Mouse (Mus musculus) thymus, adult 2 months (tissue): ENCODE data around the gene Pih1d1. TPM values are rescaled to one million over a fixed set of nuclear protein-coding genes. Genes with fewer than 3 reads are reported as not detected.
"Not testable (repeated sequence)": the region's sequence is repeated elsewhere in the genome, so short reads cannot be mapped to it uniquely, and the experiment has no call there.

Source experiments
- DNase-seq: peaks from one replicate; pipeline ENCODE4 v3.0.0; 2021
- H3K27ac ChIP-seq: fragments of 200-500 bp; 2 replicates; pipeline ENCODE4 v1.5.1; 2012; ENCODE audit warnings: low read length, control low read depth; ENCODE audit not compliant: control insufficient read depth, insufficient read depth
- H3K27me3 ChIP-seq: fragments of 200-500 bp; 2 replicates; pipeline ENCODE4 v1.6.1; 2012; ENCODE audit warnings: mild to moderate bottlenecking, low read length, moderate library complexity, mixed read lengths; ENCODE audit not compliant: control insufficient read depth, insufficient read depth
- H3K36me3 ChIP-seq: fragments of 200-500 bp; 2 replicates; pipeline ENCODE4 v1.6.1; 2012; ENCODE audit warnings: mild to moderate bottlenecking, low read length, moderate library complexity; ENCODE audit not compliant: control insufficient read depth, insufficient read depth
- H3K4me1 ChIP-seq: fragments of 200-500 bp; replicated peaks from 2 replicates; pipeline ENCODE4 v1.6.1; 2012; ENCODE audit warnings: low read length; ENCODE audit not compliant: control insufficient read depth, insufficient read depth
- H3K4me3 ChIP-seq: fragments of 200-500 bp; 2 replicates; pipeline ENCODE4 v1.5.1; 2012; ENCODE audit warnings: mild to moderate bottlenecking, low read length, control low read depth, moderate library complexity; ENCODE audit not compliant: control insufficient read depth, insufficient read depth
- CTCF ChIP-seq: fragments of 200-500 bp; IDR thresholded peaks from 2 replicates; pipeline ENCODE4 v1.5.1; 2012; ENCODE audit warnings: mild to moderate bottlenecking, control low read depth, low read length, moderate library complexity, borderline replicate concordance; ENCODE audit not compliant: control insufficient read depth, poor library complexity, insufficient read depth; ENCODE audit errors: extremely low read depth
- POLR2A ChIP-seq: fragments of 200-500 bp; IDR thresholded peaks from 2 replicates; pipeline ENCODE4 v1.6.1; 2012; ENCODE audit warnings: mild to moderate bottlenecking, low read length, control low read depth, moderate library complexity; ENCODE audit not compliant: control insufficient read depth, poor library complexity, insufficient read depth; ENCODE audit errors: extremely low read depth
- WGBS: fragments of 180-500 bp; shearing (Covaris S2); methylation state at CpG from one replicate; pipeline ENCODE4 v1.1.7; 2018; 5-methylcytosine and 5-hydroxymethylcytosine counted together
- polyA plus RNA-seq: library from polyadenylated mRNA; depleted of rRNA; stranded (reverse); fragments of >200 nt; gene quantifications from 2 replicates; pipeline ENCODE4 v1.2.3, GENCODE M21; 2012

Gene Pih1d1
- polyA plus RNA-seq, 1 experiment: 78.7 TPM

GRCm38 (mm10) chr7:45172974-45173373, 18.9 kb downstream of the Pih1d1 start:
- Histone ChIP-seq H3K36me3 (no peaks in the 10 kb centered on the region), H3K27ac (no peak overlapping the region), H3K4me1 (no peaks in the 10 kb centered on the region), H3K27me3 (peaks cover 32% of the 10 kb centered on the region), H3K4me3 (no peak overlapping the region)
- peak; percentile 42 for DNase-seq
- no peak for TF ChIP-seq POLR2A
- peak; percentile 49; the same call in 1 of the 2 replicates for TF ChIP-seq CTCF
- 58% methylated on average over 7 of the region's 7 CpGs for WGBS

DNA sequence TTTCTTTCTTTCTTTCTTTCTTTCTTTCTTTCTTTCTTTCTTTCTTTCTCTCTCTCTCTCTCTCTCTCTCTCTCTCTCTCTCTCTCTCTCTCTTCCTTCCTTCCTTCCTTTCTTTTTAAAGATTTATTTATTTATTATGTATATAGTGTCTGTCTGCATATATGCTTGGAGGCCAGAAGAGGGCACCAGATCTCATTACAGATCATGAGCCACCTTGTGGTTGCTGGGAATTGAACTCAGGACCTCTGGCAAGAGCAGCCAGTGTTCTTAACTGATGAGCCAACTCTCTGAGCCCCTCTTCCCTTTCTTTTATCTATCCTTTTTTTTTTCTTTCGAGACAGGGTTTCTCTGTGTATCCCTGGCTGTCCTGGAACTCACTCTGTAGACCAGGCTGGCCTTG, 19.7 kb downstream of the Pih1d1 start:
- H3K27ac ChIP-seq, H3K36me3 ChIP-seq, H3K4me1 ChIP-seq, H3K4me3 ChIP-seq, DNase-seq: not testable (repeated sequence)
- peaks cover 27% of the 10 kb centered on the region for H3K27me3 ChIP-seq
- 55% methylated on average over 1 of the region's 1 CpGs for WGBS

DNA sequence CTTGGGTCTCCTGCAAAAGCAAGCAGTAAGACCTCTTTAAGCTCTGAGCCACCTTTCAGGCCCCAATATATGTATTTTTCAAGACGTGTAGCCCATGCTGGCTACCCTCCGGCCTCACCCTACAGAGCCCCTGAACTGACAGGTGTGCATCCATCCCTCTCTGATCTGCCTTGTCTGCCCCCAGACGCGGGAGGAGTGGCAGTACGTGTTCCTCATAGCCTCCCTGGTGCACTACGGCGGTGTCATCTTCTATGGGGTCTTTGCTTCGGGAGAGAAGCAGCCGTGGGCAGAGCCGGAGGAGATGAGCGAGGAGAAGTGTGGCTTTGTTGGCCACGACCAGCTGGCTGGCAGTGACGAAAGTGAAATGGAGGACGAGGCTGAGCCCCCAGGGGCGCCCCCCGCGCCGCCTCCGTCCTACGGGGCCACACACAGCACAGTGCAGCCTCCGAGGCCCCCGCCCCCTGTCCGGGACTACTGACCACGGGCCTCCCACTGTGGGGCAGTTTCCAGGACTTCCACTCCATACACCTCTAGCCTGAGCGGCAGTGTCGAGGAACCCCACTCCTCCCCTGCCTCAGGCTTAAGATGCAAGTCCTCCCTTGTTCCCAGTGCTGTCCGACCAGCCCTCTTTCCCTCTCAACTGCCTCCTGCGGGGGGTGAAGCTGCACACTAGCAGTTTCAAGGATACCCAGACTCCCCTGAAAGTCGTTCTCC, 20.6 kb downstream of the Pih1d1 start:
- DNase-seq: no peak
- H3K36me3 ChIP-seq: no peaks in the 10 kb centered on the region
- H3K27ac ChIP-seq: no peak overlapping the region
- H3K4me3 ChIP-seq: no peak overlapping the region
- WGBS: 4% methylated on average over 28 of the region's 29 CpGs
- TF ChIP-seq POLR2A (no peak), CTCF (no peak)
- H3K27me3 ChIP-seq: peaks cover 27% of the 10 kb centered on the region
- no peaks in the 10 kb centered on the region for H3K4me1 ChIP-seq

GRCm38 (mm10) chr7:45175398-45175797, 21.3 kb downstream of the Pih1d1 start:
- H3K27me3 ChIP-seq: peaks cover 31% of the 10 kb centered on the region
- no peaks in the 10 kb centered on the region for H3K4me1 ChIP-seq
- WGBS: under 1% methylated on average over 13 of the region's 13 CpGs

DNA sequence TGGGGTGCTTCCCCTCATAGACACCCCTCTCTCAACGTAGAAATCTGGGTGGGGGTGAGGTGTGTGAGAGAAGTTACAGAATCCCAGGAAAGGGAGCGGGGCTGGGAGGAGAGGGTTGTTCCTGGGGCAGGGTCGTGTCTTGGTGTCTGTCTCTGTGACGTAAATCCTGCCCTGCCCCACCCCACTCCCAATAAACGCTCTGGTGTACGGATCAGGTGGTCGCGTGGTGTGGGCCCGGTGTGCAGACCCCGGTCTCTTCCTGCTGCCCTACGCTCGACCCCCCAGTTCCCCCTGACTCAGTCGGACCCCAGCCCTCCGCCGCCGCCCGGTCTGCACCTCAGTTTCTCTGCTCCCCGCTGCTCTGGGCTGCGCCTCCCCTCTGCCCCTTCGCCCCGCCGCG, 21.8 kb downstream of the Pih1d1 start:
- no peak overlapping the region for H3K4me3 ChIP-seq
- no peaks in the 10 kb centered on the region for H3K36me3 ChIP-seq
- WGBS: 11% methylated on average over 23 of the region's 23 CpGs
- H3K4me1 ChIP-seq: no peaks in the 10 kb centered on the region
- DNase-seq: no peak
- H3K27ac ChIP-seq: no peak overlapping the region
- TF ChIP-seq CTCF: no peak
- TF ChIP-seq POLR2A: no peak
- H3K27me3 ChIP-seq: peaks cover 35% of the 10 kb centered on the region

More at GRCm38 (mm10) chr7:45175398-45175797, 21.3 kb downstream of the Pih1d1 start:
- H3K27ac ChIP-seq: no peak overlapping the region
- TF ChIP-seq CTCF (no peak), POLR2A (no peak)
- no peaks in the 10 kb centered on the region for H3K36me3 ChIP-seq
- DNase-seq: no peak
- H3K4me3 ChIP-seq: no peak overlapping the region

DNA sequence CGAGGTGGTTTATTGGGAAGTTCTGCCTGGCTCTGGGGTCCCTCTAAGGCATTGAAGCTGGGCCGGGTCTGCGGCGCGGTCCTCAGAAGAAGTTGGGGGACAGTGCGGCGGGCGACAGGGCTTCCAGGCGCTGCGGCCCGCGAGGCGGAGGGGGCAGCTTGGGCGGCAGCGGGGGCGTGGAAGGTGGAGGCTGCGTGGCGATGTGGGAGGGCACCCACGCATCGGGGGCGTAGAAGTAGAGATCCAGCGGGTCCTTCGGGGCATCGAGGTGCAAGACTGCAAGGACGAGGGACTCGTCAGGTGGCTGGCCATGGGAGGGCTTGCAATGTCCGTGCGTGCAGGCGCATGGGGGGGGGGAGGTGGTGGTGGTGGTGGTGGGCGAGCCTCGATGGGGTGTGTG, 22.3 kb downstream of the Pih1d1 start:
- Histone ChIP-seq H3K27ac (no peak overlapping the region), H3K36me3 (no peaks in the 10 kb centered on the region), H3K27me3 (peaks cover 35% of the 10 kb centered on the region), H3K4me1 (no peaks in the 10 kb centered on the region), H3K4me3 (no peak overlapping the region)
- 6% methylated on average over 30 of the region's 31 CpGs for WGBS
- DNase-seq: no peak
- TF ChIP-seq POLR2A (no peak), CTCF (no peak)

- Histone ChIP-seq H3K4me1 (peaks cover 6% of the 10 kb centered on the region; the same call in 1 of the 2 replicates), H3K27ac (no peak overlapping the region), H3K36me3 (no peaks in the 10 kb centered on the region), H3K4me3 (no peak overlapping the region), H3K27me3 (peaks cover 39% of the 10 kb centered on the region)
- TF ChIP-seq POLR2A (no peak), CTCF (no peak)
- no peak for DNase-seq
- 25% methylated on average over 7 of the region's 7 CpGs for WGBS
Observed at GRCm38 (mm10) chr7:45178550-45178949, 24.4 kb downstream of the Pih1d1 start.
